Mouse (Mus musculus) intestine, embryonic 14.5 days (tissue): ENCODE data around the gene Arhgap19. TPM values are rescaled to one million over a fixed set of nuclear protein-coding genes. Genes with fewer than 3 reads are reported as not detected.

Experiments used
- ATAC-seq: fragments of 200-750 bp; cut with Nextera tagmentation; replicated peaks from 2 replicates; pipeline ENCODE4 v1.8.0; 2017; ENCODE audit warnings: low read depth, moderate number of reproducible peaks, moderate TSS enrichment, moderate library complexity; ENCODE audit not compliant: low FRiP score, low TSS enrichment
- DNase-seq: peaks from one replicate; pipeline ENCODE4 v3.0.0-alpha.2; 2018; ENCODE audit warnings: low spot score
- H3K27ac ChIP-seq: fragments of 300-500 bp; sonication (generic); 2 replicates; pipeline ENCODE4 v1.5.1; 2014; ENCODE audit warnings: low read depth, mild to moderate bottlenecking, control low read depth
- H3K27me3 ChIP-seq: fragments of 300-500 bp; sonication (generic); replicated peaks from 2 replicates; pipeline ENCODE4 v1.6.1; 2014; ENCODE audit warnings: low read length, control low read depth; ENCODE audit not compliant: control insufficient read depth, insufficient read depth
- H3K36me3 ChIP-seq: fragments of 300-500 bp; sonication (generic); 2 replicates; pipeline ENCODE4 v1.6.1; 2014; ENCODE audit warnings: low read length, control low read depth; ENCODE audit not compliant: control insufficient read depth, insufficient read depth
- H3K4me1 ChIP-seq: fragments of 300-500 bp; sonication (generic); replicated peaks from 2 replicates; pipeline ENCODE4 v1.6.1; 2014; ENCODE audit warnings: low read length, control low read depth, mixed read lengths; ENCODE audit not compliant: control insufficient read depth, insufficient read depth
- H3K4me2 ChIP-seq: fragments of 300-500 bp; sonication (generic); 2 replicates; pipeline ENCODE4 v1.6.1; 2014; ENCODE audit warnings: low read length
- H3K4me3 ChIP-seq: fragments of 300-500 bp; sonication (generic); 2 replicates; pipeline ENCODE4 v1.5.1; 2014; ENCODE audit warnings: low read depth, low read length, control low read depth, mixed read lengths
- H3K9ac ChIP-seq: fragments of 300-500 bp; sonication (generic); 2 replicates; pipeline ENCODE4 v1.6.1; 2014; ENCODE audit warnings: mild to moderate bottlenecking, low read length
- H3K9me3 ChIP-seq: fragments of 300-500 bp; sonication (generic); 2 replicates; pipeline ENCODE4 v1.6.1; 2016; ENCODE audit warnings: low read length, control low read depth; ENCODE audit not compliant: control insufficient read depth
- WGBS: fragments of 180-500 bp; shearing (Covaris S2); extraction: QIAGEN DNeasy Blood & Tissue Kit; methylation state at CpG from one replicate; pipeline ENCODE4 v1.1.7; 2014; 5-methylcytosine and 5-hydroxymethylcytosine counted together
- polyA plus RNA-seq: library from polyadenylated mRNA; unstranded; fragments of >200 nt; fragmentation: Nextera tagmentation; extraction: Ambion mirVana; gene quantifications from 2 replicates; pipeline ENCODE4 v1.2.1, GENCODE M21; 2014

The Arhgap19 gene
- polyA plus RNA-seq, 1 experiment from 2014 or later, result 25.5 TPM

DNA sequence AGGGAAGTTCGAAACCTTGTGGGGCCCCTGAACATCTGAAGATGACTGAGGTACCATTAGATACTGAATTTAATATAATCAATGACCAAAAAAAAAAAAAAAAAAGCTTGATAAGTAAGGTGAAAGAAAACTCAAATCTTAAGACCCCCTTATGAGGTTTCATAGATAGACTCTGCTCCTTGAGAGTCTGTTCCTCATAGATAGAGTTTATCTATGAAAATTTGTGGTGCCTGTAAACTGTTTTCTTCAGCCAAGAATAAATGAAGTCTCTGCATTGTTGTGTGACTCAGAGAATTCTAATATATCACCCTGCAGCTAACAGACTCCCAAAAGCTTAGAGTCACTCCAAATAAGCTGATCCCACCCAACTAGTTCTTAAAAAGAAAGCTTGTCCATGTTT lies 15.0 kb downstream of the Arhgap19 start:
- Histone ChIP-seq H3K4me1 (no peaks in the 10 kb centered on the region), H3K36me3 (peaks cover 50% of the 10 kb centered on the region)
- WGBS, result 92% methylated on average over 1 of the region's 1 CpGs

GRCm38 (mm10) chr19:41777514-41777913 lies 24.3 kb downstream of the Arhgap19 start:
- no peak overlapping the region for H3K27ac ChIP-seq
- no peak overlapping the region for H3K4me3 ChIP-seq
- H3K9me3 ChIP-seq, result no peaks in the 10 kb centered on the region
- H3K9ac ChIP-seq, result no peak overlapping the region
- no peaks in the 10 kb centered on the region for H3K27me3 ChIP-seq
- H3K36me3 ChIP-seq, result peaks cover 75% of the 10 kb centered on the region
- 87% methylated on average over 6 of the region's 6 CpGs for WGBS
- H3K4me1 ChIP-seq, result no peaks in the 10 kb centered on the region
- ATAC-seq (no peak), DNase-seq (no peak)
- H3K4me2 ChIP-seq, result no peak overlapping the region

More for the DNA sequence above, 15.0 kb downstream of the Arhgap19 start:
- ATAC-seq (no peak), DNase-seq (no peak)
- H3K9ac ChIP-seq, result no peak overlapping the region
- no peak overlapping the region for H3K4me3 ChIP-seq
- no peaks in the 10 kb centered on the region for H3K27me3 ChIP-seq
- H3K27ac ChIP-seq, result no peak overlapping the region
- no peak overlapping the region for H3K4me2 ChIP-seq
- no peaks in the 10 kb centered on the region for H3K9me3 ChIP-seq

DNA sequence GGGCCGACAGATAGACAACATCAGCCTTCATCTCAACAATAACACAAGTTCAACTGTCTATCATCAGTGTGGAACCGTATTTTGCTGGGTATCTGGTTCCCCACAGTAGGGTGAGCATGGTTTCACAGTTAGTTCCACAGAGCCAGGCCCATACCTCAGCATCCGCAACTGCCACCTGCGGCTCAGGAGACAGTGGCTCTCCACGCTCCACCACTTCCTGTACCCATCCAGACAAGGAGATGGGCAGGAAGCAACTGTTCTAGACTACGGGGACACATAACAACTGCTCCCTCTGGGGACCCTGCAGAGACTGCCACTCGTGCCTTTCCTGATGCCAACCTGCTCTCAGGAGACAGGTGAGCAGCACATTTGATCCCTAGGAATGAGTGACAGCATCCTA lies 33.1 kb downstream of the Arhgap19 start:
- Histone ChIP-seq H3K9ac (no peak overlapping the region), H3K4me3 (no peak overlapping the region), H3K4me1 (no peaks in the 10 kb centered on the region), H3K4me2 (no peak overlapping the region), H3K27ac (no peak overlapping the region), H3K9me3 (no peaks in the 10 kb centered on the region), H3K27me3 (no peaks in the 10 kb centered on the region), H3K36me3 (peaks cover 51% of the 10 kb centered on the region)
- ATAC-seq (no peak), DNase-seq (no peak)
- 90% methylated on average over 7 of the region's 7 CpGs for WGBS

DNA sequence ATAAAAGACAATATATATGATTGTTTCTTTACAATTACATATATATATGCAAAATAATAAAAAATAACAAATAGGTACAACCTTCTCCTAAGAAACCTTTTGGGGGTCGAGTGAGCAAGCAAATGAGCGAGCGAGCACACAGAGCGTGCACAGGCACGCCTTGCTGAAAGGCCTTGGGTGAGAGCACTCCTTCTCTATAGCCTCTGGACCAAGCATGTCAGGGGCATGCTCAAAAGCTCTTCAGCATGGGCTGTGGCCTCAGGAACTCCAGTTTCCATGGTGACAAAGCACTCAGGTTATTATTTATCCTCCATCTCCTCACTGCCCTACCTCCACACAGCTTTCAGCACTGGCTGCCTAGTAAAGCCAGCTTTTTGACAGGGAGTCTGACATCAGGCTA lies 35.2 kb downstream of the Arhgap19 start:
- Histone ChIP-seq H3K36me3 (peaks cover 35% of the 10 kb centered on the region), H3K9me3 (no peaks in the 10 kb centered on the region), H3K4me2 (no peak overlapping the region), H3K27ac (no peak overlapping the region), H3K27me3 (no peaks in the 10 kb centered on the region), H3K9ac (no peak overlapping the region), H3K4me1 (no peaks in the 10 kb centered on the region), H3K4me3 (no peak overlapping the region)
- no peak for ATAC-seq
- DNase-seq, result no peak
- WGBS, result 87% methylated on average over 5 of the region's 5 CpGs

- H3K27me3 ChIP-seq, result no peaks in the 10 kb centered on the region
- H3K36me3 ChIP-seq, result peaks cover 17% of the 10 kb centered on the region; the same call in 1 of the 2 replicates
- H3K27ac ChIP-seq, result no peak overlapping the region
- peak; percentile 99 for DNase-seq
- H3K4me1 ChIP-seq, result no peaks in the 10 kb centered on the region
- no peak overlapping the region for H3K9ac ChIP-seq
- 25% methylated on average over 12 of the region's 12 CpGs for WGBS
- H3K9me3 ChIP-seq, result no peaks in the 10 kb centered on the region
- H3K4me2 ChIP-seq, result no peak overlapping the region
- ATAC-seq, result peak; percentile 70
- no peak overlapping the region for H3K4me3 ChIP-seq
Measured at GRCm38 (mm10) chr19:41763870-41764660, 37.8 kb downstream of the Arhgap19 start.

GRCm38 (mm10) chr19:41761529-41761928 lies 40.3 kb downstream of the Arhgap19 start:
- no peaks in the 10 kb centered on the region for H3K9me3 ChIP-seq
- peak; percentile 68 for DNase-seq
- no peaks in the 10 kb centered on the region for H3K4me1 ChIP-seq
- WGBS, result 34% methylated on average over 9 of the region's 9 CpGs
- no peak for ATAC-seq
- no peak overlapping the region for H3K4me3 ChIP-seq
- no peak overlapping the region for H3K4me2 ChIP-seq
- H3K27ac ChIP-seq, result no peak overlapping the region
- H3K36me3 ChIP-seq, result no peaks in the 10 kb centered on the region; the same call in 1 of the 2 replicates
- H3K27me3 ChIP-seq, result no peaks in the 10 kb centered on the region
- no peak overlapping the region for H3K9ac ChIP-seq

- no peak overlapping the region for H3K4me3 ChIP-seq
- no peaks in the 10 kb centered on the region for H3K27me3 ChIP-seq
- no peaks in the 10 kb centered on the region for H3K9me3 ChIP-seq
- H3K4me1 ChIP-seq, result no peaks in the 10 kb centered on the region
- DNase-seq (no peak), ATAC-seq (no peak)
- 83% methylated on average over 6 of the region's 6 CpGs for WGBS
- no peak overlapping the region for H3K4me2 ChIP-seq
- H3K27ac ChIP-seq, result no peak overlapping the region
- no peak overlapping the region for H3K9ac ChIP-seq
- H3K36me3 ChIP-seq, result no peaks in the 10 kb centered on the region
Measured at GRCm38 (mm10) chr19:41759765-41760164, 42.1 kb downstream of the Arhgap19 start.

DNA sequence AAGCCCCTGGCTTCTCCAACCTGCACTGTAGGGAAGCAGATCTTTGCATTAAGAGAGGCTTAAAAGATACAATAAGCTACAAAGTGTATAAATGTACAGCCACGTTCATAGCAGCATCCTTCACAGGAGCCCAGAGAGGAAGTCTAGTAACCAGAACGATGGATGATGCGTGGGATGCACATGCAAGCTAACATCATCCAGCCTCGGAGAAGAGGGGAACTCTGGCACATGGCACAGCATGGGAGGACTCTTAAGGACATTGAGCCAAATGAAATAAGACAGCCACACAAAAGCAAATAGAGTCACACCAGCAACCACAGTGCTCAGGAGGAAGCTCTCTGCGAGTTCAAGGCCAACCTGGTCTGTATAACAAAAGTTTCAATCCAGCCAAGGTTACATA lies 42.6 kb downstream of the Arhgap19 start:
- Histone ChIP-seq H3K4me1 (no peaks in the 10 kb centered on the region), H3K9me3 (no peaks in the 10 kb centered on the region), H3K27me3 (no peaks in the 10 kb centered on the region), H3K9ac (no peak overlapping the region), H3K4me2 (no peak overlapping the region), H3K4me3 (no peak overlapping the region), H3K27ac (no peak overlapping the region), H3K36me3 (no peaks in the 10 kb centered on the region)
- ATAC-seq (no peak), DNase-seq (no peak)
- WGBS, result 86% methylated on average over 5 of the region's 5 CpGs

GRCm38 (mm10) chr19:41754760-41755159 lies 47.1 kb downstream of the Arhgap19 start:
- Histone ChIP-seq H3K9me3 (no peaks in the 10 kb centered on the region), H3K9ac (no peak overlapping the region), H3K27me3 (no peaks in the 10 kb centered on the region), H3K4me2 (no peak overlapping the region), H3K36me3 (no peaks in the 10 kb centered on the region), H3K27ac (no peak overlapping the region), H3K4me1 (no peaks in the 10 kb centered on the region), H3K4me3 (no peak overlapping the region)
- no peak for ATAC-seq
- WGBS, result 80% methylated on average over 15 of the region's 15 CpGs
- DNase-seq, result no peak
